Mouse (Mus musculus) spleen, postnatal 10 days (tissue): ENCODE data around the gene Gm2974.
A peak's percentile ranks its signal among the peaks of the same experiment; 100 is the strongest.
"Not testable (repeated sequence)": the region's sequence is repeated elsewhere in the genome, so short reads cannot be mapped to it uniquely, and the experiment has no call there.

Source experiments
- DNase-seq, 2 experiments: peaks; one replicate each; pipeline ENCODE4 v3.0.0; 2021 to 2022; ENCODE audit warnings: low spot score in 2 of 2

Gm2974 gene

GRCm38 (mm10) chr14:4182491-4183210 is at the start of gene Gm2974:
Gm2974 (plus strand) TSS chr14:4182576.
- peak in 1 of 2 experiments; percentile 8 for DNase-seq

DNA sequence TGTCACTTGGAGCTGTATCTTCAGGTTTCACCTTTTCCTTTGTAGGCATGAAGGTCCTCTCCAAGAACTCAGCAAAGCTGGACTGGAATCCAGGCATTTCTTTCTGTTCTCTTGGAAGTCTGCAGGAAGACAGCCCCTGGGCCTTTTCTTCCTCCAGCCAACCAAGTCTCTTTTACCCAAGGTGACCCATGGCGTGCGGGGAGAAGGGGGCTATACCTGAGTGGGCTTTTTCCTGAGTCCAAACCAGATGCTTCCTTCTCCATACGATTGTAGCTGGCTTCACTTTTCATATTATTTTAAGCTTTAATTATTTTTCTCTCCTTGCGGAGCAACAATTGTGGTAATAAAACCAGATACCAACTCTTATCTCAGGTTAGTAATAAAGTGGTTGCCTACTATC is 40.7 kb upstream of the Gm2974 start:
- DNase-seq, result peak in 1 of 2 experiments; percentile 12

GRCm38 (mm10) chr14:4164730-4165129 is 17.6 kb upstream of the Gm2974 start, which contains the start of gene Gm3127:
Gm3127 (plus strand) TSS chr14:4165030.
- not testable (repeated sequence) for DNase-seq

GRCm38 (mm10) chr14:4182030-4182429 is 346 bp upstream of the Gm2974 start:
- DNase-seq, result peak in 1 of 2 experiments; percentile 2

GRCm38 (mm10) chr14:4183375-4183774 is 999 bp downstream of the Gm2974 start:
- not testable (repeated sequence) for DNase-seq

- not testable (repeated sequence) for DNase-seq
Observed at GRCm38 (mm10) chr14:4249331-4249730, 67.0 kb downstream of the Gm2974 start, which contains the start of gene Gm3138. Gm3138 (plus strand) TSS chr14:4249631.
